Mouse (Mus musculus) thymus, postnatal 36 days (tissue): Measurements from ENCODE around the gene Epb41l2.

Experiments used
- DNase-seq, 2 experiments: peaks; one replicate each; pipeline ENCODE4 v3.0.0; 2022; ENCODE audit warnings: mixed read lengths in 2 of 2

Gene Epb41l2

DNA sequence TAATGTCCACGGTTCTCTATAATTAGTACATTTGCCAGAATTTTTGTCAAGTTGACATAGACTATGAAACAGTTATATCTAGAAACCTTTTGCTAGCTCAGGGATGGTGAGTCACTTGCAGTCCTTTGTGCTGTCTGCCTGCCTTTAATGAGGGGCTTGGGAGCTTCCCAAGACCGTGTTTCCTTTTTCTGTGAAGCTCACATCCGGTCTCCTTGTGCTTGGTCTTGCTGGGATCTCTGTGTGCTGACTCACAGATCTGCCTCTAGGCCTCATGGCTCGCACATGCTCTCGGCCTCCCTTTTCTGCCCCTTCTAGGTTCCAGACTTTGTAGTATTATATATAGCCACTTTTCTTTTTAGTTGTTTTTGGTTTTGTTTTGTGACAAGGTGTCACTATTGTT is 160.8 kb downstream of the Epb41l2 start:
- no peak for DNase-seq

DNA sequence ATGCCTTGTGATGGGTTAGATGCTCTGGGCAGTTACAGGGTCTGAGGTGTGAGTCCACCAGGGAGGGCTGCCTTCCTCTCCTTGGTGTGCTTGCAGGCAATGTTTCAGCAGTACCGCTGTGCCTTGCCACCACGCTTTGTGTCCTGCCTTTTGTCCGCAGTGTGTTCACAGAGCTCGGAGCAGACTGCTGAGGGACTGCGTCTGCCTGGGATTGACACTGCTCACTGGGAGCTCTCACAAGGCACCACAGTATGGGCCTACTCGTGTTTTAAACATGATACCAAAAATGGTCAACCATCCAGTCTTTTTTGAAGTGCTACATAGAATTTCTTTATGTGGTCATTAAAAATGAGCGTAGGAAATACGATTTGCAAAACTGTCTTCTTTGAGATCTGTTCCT is 164.1 kb downstream of the Epb41l2 start:
- no peak for DNase-seq

DNA sequence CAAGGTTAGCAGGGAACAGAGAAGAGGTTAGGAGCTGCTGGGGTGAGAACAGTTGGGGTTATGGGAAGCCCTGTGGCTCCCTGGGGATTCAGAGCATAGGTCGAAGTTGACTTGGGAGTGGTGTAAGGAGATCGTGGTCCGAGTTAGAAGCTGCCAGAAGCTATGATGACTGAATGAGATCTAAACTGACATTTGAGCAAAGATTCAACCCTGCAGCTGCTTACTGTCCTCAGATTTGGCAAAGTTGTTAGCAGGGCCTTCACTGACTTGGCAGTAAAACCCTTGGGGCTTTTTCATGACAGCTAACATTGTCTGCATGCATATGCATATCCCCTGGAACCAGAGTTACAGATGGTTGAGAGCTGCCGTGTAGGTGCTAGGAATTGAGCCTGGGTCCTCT is 166.6 kb downstream of the Epb41l2 start:
- DNase-seq, result no peak

DNA sequence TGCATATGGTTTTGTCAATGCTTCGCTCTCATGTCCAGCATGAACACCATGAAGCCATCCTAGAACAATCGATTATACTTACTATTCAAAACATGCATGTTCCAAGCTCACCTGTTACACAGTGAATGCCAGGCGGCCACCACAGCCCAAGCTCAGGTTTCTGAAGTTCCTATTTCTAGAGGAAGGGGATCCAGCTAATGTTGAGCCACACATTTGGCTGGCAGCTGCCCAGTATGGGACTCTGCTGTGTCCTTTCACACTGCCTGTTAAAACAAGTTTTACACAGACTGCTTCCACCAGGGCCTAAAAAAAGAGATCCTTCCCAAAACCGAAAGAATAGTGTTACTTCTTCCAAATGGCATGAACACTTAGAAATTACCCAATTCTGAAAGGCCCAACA is 167.0 kb downstream of the Epb41l2 start:
- no peak for DNase-seq

DNA sequence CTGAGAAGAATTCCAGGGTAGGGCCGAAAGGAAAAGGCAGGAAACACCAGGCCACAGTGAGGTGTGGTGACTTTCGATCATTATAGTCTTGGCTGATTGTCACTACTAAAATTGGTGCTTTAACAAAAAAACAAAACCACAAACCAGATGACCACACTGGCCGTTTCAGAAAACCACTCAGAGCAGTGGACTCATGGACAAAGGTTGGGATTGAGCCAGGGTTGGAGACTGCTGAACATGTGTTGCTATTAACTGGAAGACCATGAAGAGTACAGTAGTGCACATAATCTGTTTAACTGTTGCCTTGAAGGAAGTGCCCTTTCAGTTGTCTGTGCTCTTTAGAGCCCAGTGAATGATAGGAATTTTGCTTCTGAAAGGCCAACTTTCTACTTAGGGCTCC is 167.5 kb downstream of the Epb41l2 start:
- DNase-seq, result no peak

DNA sequence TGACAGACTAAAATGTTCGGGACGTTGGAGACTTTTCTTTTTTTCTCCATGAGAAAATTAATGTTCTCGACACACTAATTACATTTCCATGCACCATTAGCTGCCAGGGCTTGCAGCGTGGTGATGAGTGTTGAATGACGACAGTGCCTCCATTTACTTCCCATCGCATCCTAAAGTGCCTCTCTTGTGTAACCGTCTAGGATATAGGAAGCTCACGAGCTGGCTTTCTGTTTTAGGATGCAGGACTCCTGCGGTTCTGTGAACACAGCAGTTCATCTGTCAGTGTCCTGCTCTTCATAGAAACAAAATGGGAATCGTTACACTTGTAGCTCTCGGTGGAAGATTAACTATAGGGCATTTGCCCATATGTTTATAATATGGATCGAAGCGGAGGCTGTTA is 171.7 kb downstream of the Epb41l2 start:
- DNase-seq, result no peak

DNA sequence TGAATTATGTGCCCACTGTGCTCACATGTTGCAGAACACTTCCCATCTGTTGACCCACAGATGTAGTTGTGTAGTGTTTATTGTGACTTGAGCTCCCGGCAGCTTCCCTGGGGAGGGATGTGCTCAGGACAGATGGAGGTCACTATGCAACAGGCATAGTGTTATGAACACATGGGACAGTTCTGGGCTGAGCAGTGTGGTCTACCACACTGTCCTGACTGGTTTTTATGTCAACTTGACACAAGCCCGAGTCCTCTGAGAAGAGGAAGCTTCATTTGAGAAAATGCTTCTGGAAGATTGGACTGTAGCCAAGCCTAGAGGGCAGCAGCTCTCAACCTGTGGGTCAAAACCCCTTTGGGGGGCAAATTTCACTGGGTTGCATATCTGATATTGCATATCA is 173.5 kb downstream of the Epb41l2 start:
- DNase-seq, result no peak

DNA sequence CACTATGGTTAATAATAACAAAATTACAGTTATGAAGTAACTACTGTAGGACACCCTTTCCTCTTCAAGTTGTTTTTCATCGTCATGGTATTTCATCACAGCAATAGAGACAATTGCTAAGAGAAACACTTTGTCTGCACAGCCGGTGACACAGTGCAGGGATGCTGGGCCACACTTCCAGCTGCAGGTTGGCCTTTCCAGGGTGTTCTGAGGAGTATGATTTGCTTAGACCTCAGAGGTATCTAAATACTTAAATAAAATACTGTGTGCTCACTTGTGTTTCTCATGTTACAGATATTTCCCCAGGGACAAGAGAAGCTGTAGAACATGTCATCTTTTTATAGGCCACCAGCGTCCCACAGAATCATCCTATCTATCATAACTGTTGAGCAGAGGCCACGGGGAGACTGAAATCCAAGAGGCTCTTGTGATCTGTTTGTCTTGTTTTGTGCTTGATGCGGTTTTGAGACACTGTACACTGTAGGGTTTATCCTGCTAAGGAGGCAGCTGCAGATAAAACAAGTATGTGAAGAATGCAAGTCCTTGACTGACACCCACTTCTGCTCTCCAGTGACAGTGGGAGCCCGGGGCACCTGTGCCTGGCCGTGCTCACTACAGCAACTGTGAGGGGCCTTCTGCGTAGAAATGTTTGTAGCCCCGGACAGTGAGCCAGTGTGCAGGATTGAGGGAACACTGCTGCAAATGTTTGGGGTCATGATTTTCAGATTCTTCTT is 174.1 kb downstream of the Epb41l2 start:
- no peak for DNase-seq

DNA sequence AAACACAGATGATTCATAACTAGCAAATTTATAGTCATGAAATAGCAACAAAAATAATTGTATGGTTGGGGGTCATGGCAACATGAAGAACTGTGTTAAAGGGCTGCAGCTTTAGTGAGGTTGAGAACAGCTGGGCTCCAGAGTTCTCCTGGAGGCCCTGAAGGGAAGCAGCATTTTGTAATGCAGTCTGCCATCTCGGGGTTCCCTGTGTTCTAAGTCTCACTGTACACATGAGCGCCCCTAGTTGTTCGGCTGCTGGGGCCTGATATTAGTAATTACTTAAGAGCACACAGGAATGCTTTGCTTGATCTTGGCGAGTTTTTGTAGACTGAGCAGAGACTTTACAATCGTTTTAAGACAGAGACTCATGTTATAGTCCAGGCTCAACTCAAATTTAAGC is 174.9 kb downstream of the Epb41l2 start:
- no peak for DNase-seq

DNA sequence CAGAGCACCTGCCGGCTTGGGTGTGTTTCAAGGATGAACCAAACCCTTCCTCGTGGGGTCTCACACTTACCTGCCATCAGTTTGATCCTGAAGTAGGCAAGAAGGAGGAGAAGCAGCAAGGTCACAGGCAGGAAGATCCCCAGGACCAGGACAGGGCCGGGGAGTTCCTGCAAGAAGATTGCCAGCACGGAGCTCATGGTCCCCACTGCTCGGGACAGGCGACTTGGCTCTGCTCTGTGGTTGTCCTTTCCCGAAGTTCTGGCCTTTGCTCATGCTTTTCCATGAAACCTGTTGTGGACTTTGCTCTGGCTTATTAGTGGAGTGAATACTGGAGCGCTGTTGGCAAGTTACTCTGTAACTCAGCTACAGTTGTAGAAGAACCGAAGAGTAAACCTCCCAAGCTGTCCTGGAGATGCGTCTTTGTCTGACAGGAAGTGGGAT is 176.3 kb downstream of the Epb41l2 start, which contains the start of gene Smlr1:
TSS of gene Smlr1 (minus strand) at position 377 of the 441 bp plus-strand sequence.
- DNase-seq, result no peak

DNA sequence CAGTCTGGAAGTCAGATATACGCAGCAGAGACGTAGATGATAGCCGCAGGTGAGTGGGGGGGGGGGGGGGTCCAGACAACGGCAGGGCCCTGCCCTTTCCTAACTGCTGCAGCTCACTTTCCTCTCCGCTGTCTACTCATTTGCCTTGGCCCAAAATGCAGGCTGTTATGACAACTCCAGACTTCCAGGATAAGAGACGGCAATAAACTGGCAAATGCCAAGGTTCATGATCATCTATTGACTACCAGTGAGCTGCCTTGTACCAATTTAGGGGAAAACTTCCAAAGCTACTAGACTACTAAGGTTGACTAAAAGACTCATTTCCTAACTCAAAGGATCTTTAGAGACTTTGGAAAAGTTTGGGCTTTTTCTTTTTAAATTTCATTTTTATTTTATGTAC is 177.0 kb downstream of the Epb41l2 start:
- DNase-seq, result no peak

DNA sequence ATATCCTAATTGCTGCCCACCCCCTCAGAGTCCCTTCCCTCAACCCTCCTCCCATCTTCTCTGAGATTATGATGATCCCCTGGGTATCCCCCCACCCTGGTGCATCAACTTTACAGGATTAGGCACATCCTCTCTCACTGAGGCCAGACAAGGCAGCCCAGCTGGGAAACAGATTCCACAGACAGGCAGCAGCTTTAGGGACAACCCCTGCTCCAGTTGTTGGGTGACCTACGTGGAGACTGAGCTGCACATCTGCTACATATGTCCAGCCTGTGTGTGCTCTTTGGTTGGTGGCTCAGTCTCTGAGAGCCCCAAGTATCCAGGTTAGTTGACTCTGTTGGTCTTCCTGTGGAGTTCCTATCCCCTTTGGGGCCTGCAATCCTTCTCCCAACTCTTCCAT is 179.1 kb downstream of the Epb41l2 start:
- DNase-seq, result no peak

DNA sequence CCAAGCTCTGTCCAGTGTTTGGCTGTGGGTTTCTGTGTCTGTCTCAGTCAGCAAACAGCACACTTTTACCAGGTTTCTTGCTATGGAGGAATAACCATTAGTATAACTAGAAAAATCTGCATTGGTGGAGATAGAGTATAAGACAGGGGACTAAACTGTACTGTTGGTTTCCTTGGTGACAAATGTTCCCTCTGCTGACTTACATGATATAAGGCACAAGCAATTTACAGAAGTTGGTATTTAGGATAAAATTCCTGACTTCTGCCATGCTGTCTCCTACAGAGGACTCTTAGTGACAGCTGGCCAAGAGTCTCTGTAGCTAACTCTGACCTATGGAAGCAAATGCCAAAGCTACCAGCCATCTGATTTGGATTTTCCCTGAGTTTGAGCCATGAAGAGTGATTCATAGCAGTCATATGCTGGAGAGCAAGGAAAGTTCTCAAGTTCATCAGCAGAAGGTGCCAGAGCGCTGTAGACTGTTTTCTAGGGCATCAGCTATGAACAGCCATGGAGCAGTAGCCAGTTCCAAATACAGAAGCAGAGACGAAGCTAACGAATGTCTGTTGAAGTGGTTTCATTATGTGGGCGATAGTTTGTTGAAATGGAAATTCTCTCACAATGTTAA is 179.7 kb downstream of the Epb41l2 start:
- DNase-seq, result no peak

DNA sequence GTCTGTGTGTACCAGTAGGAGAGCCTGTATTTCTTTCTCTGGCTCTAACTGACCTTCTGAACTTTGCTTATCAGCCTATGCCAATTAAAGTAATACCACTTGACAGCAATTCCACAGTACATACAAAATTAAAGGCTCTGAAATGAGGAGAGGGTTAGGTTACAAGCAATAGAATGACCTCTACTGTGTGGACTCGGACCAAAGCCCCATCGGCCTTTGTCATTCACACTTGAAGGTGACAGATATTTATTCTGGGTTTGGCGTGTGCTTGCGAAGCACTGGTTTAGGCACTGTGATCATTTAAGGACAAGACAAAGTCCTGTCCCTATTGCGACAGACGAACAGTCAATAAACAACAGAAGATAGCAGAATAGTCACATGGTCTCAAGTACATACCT is 180.2 kb downstream of the Epb41l2 start:
- no peak for DNase-seq

DNA sequence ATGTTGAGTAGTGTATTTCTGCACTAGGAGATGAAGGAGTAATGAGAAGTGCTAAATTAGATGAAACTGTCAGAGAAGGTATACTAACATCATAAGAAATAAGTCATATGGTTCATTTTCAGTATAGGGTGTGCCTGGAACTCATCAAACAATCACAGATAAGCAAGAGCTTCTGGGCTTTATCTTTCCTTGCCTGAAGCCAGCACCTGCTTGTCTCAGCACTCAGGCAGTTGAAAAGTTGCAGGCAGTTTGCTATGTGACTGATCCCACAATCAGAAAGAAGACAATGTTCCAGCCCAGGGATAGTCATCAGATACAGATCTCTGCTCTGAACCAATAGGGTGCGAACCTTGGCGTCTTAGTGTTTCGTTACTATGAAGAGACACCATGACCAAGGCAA is 181.5 kb downstream of the Epb41l2 start:
- no peak for DNase-seq

DNA sequence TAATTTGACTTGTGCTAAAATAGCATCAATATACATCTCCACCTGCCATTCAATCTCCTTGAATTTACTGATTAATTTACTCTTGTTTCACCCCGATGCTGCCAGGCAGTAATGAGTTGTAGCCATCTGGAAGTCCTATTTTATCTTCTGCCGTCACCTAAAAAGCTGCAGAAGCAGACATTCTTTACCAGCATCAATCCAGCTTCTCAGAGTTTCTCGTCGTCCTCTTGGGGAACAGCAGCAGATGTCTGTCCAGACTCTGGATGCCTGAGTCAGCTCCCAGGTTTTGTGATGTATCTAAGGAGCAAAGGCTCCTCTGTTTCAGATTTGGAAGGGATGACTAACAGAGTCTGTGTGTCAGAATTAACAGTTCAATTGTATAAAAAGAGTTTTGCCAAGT is 193.3 kb downstream of the Epb41l2 start:
- no peak for DNase-seq

DNA sequence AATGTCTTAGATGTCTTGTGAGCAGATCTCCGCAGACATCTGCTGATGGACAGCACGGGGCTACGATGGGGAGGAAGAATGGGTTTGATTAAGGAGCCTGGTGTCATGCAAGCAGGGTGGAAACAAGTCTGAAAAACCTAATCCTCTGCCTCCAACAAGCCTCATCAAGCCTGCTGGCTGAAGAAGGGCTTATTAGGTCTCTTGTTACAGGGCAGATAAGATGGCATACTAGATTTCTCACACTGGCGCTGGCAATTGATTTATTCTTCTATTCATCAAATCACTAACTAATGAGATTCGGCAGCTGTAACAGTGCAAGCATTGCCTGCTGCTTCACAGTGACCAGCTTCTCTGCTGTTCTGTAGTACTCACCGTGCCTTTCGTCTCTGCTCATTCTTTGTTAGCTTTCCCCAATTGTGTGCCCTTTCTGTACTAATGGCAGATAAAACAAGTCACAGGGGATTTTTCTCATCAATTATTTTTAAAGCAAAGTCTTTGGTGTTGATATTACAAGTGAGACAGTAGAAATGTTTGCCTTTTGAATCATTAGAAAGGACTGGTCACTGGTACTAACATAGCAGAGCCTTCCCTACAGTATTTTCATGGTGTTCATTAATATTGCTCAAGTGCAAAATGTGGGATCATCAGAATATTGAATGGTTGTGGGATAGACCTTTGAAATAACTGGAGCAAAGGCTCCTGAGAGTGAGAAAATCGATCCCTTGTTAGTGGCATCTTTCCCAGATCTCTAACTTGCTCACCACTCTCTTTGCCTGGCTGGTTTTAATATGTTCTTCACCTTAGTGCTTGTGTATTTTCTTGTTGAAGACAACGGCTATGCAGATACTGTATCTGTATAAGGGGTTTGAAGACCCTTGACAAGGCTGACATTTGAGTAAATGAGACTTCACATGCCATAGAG is 212.0 kb downstream of the Epb41l2 start:
- no peak for DNase-seq
